Mouse (Mus musculus): Measurements from ENCODE around the gene Stra6. TPM values are rescaled to one million over a fixed set of nuclear protein-coding genes. Genes with fewer than 3 reads are reported as not detected.

The Stra6 gene
- total RNA-seq, 2 experiments from 2014 or later: 9.3 to 12.9 TPM

- no peak for DNase-seq (ENCODE audit: extremely low spot score in 1 of 2, low spot score in 1 of 2)
These were observed 14.4 kb upstream of the Stra6 start for GRCm38 (mm10) chr9:58049186-58049585.

- DNase-seq (ENCODE audit: extremely low spot score in 1 of 2, low spot score in 1 of 2): no peak
These were observed 13.7 kb upstream of the Stra6 start for GRCm38 (mm10) chr9:58049861-58050260.

GRCm38 (mm10) chr9:58051937-58052336 is 11.7 kb upstream of the Stra6 start:
- DNase-seq (ENCODE audit: extremely low spot score in 1 of 2, low spot score in 1 of 2): no peak

GRCm38 (mm10) chr9:58053102-58053501 is 10.5 kb upstream of the Stra6 start:
- peak; percentile 53 to 72 for DNase-seq (ENCODE audit: extremely low spot score in 1 of 2, low spot score in 1 of 2)

- DNase-seq (ENCODE audit: extremely low spot score in 1 of 2, low spot score in 1 of 2): no peak
These were observed 10.0 kb upstream of the Stra6 start for GRCm38 (mm10) chr9:58053544-58053943.

- no peak for DNase-seq (ENCODE audit: extremely low spot score in 1 of 2, low spot score in 1 of 2)
These were observed 9.6 kb upstream of the Stra6 start for GRCm38 (mm10) chr9:58054032-58054431.

- no peak for DNase-seq (ENCODE audit: extremely low spot score in 1 of 2, low spot score in 1 of 2)
These were observed 7.9 kb upstream of the Stra6 start for GRCm38 (mm10) chr9:58055666-58056065.

- DNase-seq (ENCODE audit: extremely low spot score in 1 of 2, low spot score in 1 of 2): no peak
These were observed 3.7 kb upstream of the Stra6 start for GRCm38 (mm10) chr9:58059920-58060319.

- DNase-seq (ENCODE audit: extremely low spot score in 1 of 2, low spot score in 1 of 2): peak in 1 of 2 experiments; percentile 47
These were observed 2.6 kb upstream of the Stra6 start for GRCm38 (mm10) chr9:58060677-58061667.

- DNase-seq (ENCODE audit: extremely low spot score in 1 of 2, low spot score in 1 of 2): no peak
These were observed 1.9 kb downstream of the Stra6 start for GRCm38 (mm10) chr9:58065532-58065931.

- no peak for DNase-seq (ENCODE audit: extremely low spot score in 1 of 2, low spot score in 1 of 2)
These were observed 2.6 kb downstream of the Stra6 start for GRCm38 (mm10) chr9:58065977-58066730.

- DNase-seq (ENCODE audit: extremely low spot score in 1 of 2, low spot score in 1 of 2): peak in 1 of 2 experiments; percentile 57
These were observed 3.1 kb downstream of the Stra6 start for GRCm38 (mm10) chr9:58066731-58067095.

- no peak for DNase-seq (ENCODE audit: extremely low spot score in 1 of 2, low spot score in 1 of 2)
These were observed 4.0 kb downstream of the Stra6 start for GRCm38 (mm10) chr9:58067546-58067945.

GRCm38 (mm10) chr9:58074561-58074960 is 11.0 kb downstream of the Stra6 start:
- DNase-seq (ENCODE audit: extremely low spot score in 1 of 2, low spot score in 1 of 2): no peak

GRCm38 (mm10) chr9:58084586-58084985 is 21.0 kb downstream of the Stra6 start:
- no peak for DNase-seq (ENCODE audit: extremely low spot score in 1 of 2, low spot score in 1 of 2)

GRCm38 (mm10) chr9:58085074-58085473 is 21.5 kb downstream of the Stra6 start:
- peak in 1 of 2 experiments; percentile 48 for DNase-seq (ENCODE audit: extremely low spot score in 1 of 2, low spot score in 1 of 2)

GRCm38 (mm10) chr9:58086203-58086602 is 22.6 kb downstream of the Stra6 start:
- no peak for DNase-seq (ENCODE audit: extremely low spot score in 1 of 2, low spot score in 1 of 2)

GRCm38 (mm10) chr9:58086861-58087260 is 23.3 kb downstream of the Stra6 start:
- no peak for DNase-seq (ENCODE audit: extremely low spot score in 1 of 2, low spot score in 1 of 2)

- DNase-seq (ENCODE audit: extremely low spot score in 1 of 2, low spot score in 1 of 2): no peak
These were observed 23.9 kb downstream of the Stra6 start for GRCm38 (mm10) chr9:58087277-58087998.

GRCm38 (mm10) chr9:58091623-58092425 is 28.2 kb downstream of the Stra6 start:
- DNase-seq (ENCODE audit: extremely low spot score in 1 of 2, low spot score in 1 of 2): no peak
